Mouse (Mus musculus) kidney, adult 2 months (tissue): ENCODE measurements around the gene Lrrc8c. TPM values are rescaled to one million over a fixed set of nuclear protein-coding genes. Genes with fewer than 3 reads are reported as not detected.

Experiments used
- DNase-seq: peaks from one replicate; pipeline ENCODE4 v3.0.0; 2021
- H3K27ac ChIP-seq: fragments of 200-500 bp; 2 replicates; pipeline ENCODE4 v1.5.1; 2012; ENCODE audit warnings: low read depth, low read length, control low read depth, inconsistent platforms; ENCODE audit not compliant: insufficient read depth
- H3K27me3 ChIP-seq: fragments of 200-500 bp; replicated peaks from 2 replicates; pipeline ENCODE4 v1.6.1; 2012; ENCODE audit warnings: mild to moderate bottlenecking, moderate library complexity, low read length, inconsistent platforms; ENCODE audit not compliant: control insufficient read depth, insufficient read depth
- H3K36me3 ChIP-seq: fragments of 200-500 bp; 2 replicates; pipeline ENCODE4 v1.6.1; 2012; ENCODE audit warnings: mild to moderate bottlenecking, moderate library complexity, low read length, inconsistent platforms; ENCODE audit not compliant: control insufficient read depth, insufficient read depth
- H3K4me1 ChIP-seq: fragments of 200-500 bp; 2 replicates; pipeline ENCODE4 v1.6.1; 2011; ENCODE audit warnings: low read length; ENCODE audit not compliant: control insufficient read depth, insufficient read depth
- H3K4me3 ChIP-seq: fragments of 200-500 bp; 2 replicates; pipeline ENCODE4 v1.5.1; 2011; ENCODE audit warnings: mild to moderate bottlenecking, low read depth, low read length, control low read depth; ENCODE audit not compliant: insufficient read depth
- CTCF ChIP-seq: fragments of 200-500 bp; conservative IDR thresholded peaks from 2 replicates; pipeline ENCODE4 v1.5.1; 2011; ENCODE audit warnings: low read depth, mild to moderate bottlenecking, control low read depth, low read length, moderate library complexity, mixed read lengths; ENCODE audit not compliant: insufficient read depth, insufficient read length
- POLR2A ChIP-seq: fragments of 200-500 bp; IDR thresholded peaks from one replicate; pipeline ENCODE4 v1.6.1; 2011; ENCODE audit warnings: low read depth, low read length, control low read depth
- WGBS: fragments of 180-500 bp; shearing (Covaris S2); methylation state at CpG from one replicate; pipeline ENCODE4 v1.1.7; 2018; 5-methylcytosine and 5-hydroxymethylcytosine counted together
- polyA plus RNA-seq: library from polyadenylated mRNA; depleted of rRNA; stranded (reverse); fragments of >200 nt; gene quantifications from 2 replicates; pipeline ENCODE4 v1.2.3, GENCODE M21; 2012

Gene Lrrc8c
- polyA plus RNA-seq, 1 experiment = 13.6 TPM

- WGBS = 92% methylated on average over 2 of the region's 2 CpGs
Observed at GRCm38 (mm10) chr5:105569168-105569567, 50.0 kb downstream of the Lrrc8c start.

DNA sequence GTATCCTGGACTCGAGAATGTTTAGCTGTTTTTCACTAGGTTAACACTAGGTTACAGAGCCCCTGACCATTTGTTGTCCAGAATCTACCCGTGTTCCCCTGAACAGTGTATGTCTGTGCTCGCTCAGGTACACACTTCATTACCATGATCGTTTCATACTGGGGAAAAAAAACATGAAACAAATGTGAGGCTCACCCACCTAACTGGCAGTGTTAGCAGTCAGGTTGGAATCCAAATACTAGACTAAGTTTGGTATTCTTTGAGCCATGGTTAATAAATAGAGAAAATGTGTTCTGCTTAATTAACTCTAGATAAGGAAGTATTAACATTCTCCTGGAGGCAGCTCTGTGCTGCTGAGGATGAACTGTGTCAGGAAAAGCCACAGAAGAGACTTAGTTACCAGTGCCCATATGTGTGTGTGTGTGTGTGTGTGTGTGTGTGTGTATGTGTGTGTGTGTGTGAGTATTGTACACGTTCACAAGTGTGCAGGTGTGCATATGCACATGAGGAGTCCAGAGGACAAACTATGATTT is 53.0 kb downstream of the Lrrc8c start:
- WGBS = 28% methylated on average over 5 of the region's 5 CpGs
- no peak for TF ChIP-seq POLR2A
- Histone ChIP-seq H3K27ac (no peak overlapping the region), H3K4me1 (no peaks in the 10 kb centered on the region), H3K4me3 (no peak overlapping the region), H3K27me3 (no peaks in the 10 kb centered on the region), H3K36me3 (no peaks in the 10 kb centered on the region)
- DNase-seq = no peak

More at GRCm38 (mm10) chr5:105569168-105569567, 50.0 kb downstream of the Lrrc8c start:
- Histone ChIP-seq H3K27me3 (no peaks in the 10 kb centered on the region), H3K4me3 (no peak overlapping the region), H3K36me3 (no peaks in the 10 kb centered on the region), H3K4me1 (no peaks in the 10 kb centered on the region), H3K27ac (no peak overlapping the region)
- TF ChIP-seq POLR2A (no peak), CTCF (no peak)
- no peak for DNase-seq

- H3K4me3 ChIP-seq = no peak overlapping the region
- no peaks in the 10 kb centered on the region for H3K36me3 ChIP-seq
- no peak for DNase-seq
- TF ChIP-seq POLR2A = no peak
- no peak for TF ChIP-seq CTCF
- H3K27me3 ChIP-seq = no peaks in the 10 kb centered on the region
- no peaks in the 10 kb centered on the region for H3K4me1 ChIP-seq
- no peak overlapping the region for H3K27ac ChIP-seq
- 56% methylated on average over 7 of the region's 7 CpGs for WGBS
Observed at GRCm38 (mm10) chr5:105572876-105573275, 53.7 kb downstream of the Lrrc8c start.

DNA sequence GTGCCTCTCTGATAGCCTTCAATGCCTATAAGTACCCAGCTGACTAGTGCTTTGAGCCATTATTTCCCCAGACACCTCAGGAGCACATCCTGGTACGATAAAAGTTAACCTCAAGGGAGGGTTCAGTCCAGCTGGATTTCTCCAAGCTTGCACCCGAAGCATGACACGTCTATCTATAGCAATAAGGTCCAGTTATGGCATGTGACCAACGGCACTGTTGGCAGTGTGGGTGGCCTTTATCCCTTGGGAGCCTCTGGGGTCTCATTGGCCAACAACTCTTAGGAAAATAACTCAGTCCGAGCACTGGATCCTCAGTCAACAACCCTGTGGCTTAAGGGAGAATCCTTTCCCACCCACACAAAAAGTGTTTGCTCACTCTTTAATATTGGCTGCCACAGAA is 55.6 kb downstream of the Lrrc8c start:
- TF ChIP-seq POLR2A = no peak
- TF ChIP-seq CTCF = no peak
- no peaks in the 10 kb centered on the region for H3K36me3 ChIP-seq
- 87% methylated on average over 5 of the region's 5 CpGs for WGBS
- H3K27ac ChIP-seq = no peak overlapping the region
- no peaks in the 10 kb centered on the region for H3K27me3 ChIP-seq
- H3K4me3 ChIP-seq = no peak overlapping the region
- H3K4me1 ChIP-seq = no peaks in the 10 kb centered on the region
- DNase-seq = no peak

GRCm38 (mm10) chr5:105575839-105576238 is 56.7 kb downstream of the Lrrc8c start:
- Histone ChIP-seq H3K27me3 (no peaks in the 10 kb centered on the region), H3K4me3 (no peak overlapping the region), H3K4me1 (no peaks in the 10 kb centered on the region), H3K36me3 (no peaks in the 10 kb centered on the region), H3K27ac (no peak overlapping the region)
- 59% methylated on average over 6 of the region's 6 CpGs for WGBS
- TF ChIP-seq POLR2A (no peak), CTCF (no peak)
- no peak for DNase-seq

GRCm38 (mm10) chr5:105580909-105581308 is 61.7 kb downstream of the Lrrc8c start:
- WGBS = 51% methylated on average over 10 of the region's 10 CpGs
- TF ChIP-seq CTCF (no peak), POLR2A (no peak)
- no peak overlapping the region for H3K4me3 ChIP-seq
- no peak overlapping the region for H3K27ac ChIP-seq
- DNase-seq = peak; percentile 10
- H3K4me1 ChIP-seq = 0 out of 2 replicates have a peak, but pooled peaks cover 3% of the 10 kb centered on the region
- no peaks in the 10 kb centered on the region for H3K36me3 ChIP-seq
- no peaks in the 10 kb centered on the region for H3K27me3 ChIP-seq

DNA sequence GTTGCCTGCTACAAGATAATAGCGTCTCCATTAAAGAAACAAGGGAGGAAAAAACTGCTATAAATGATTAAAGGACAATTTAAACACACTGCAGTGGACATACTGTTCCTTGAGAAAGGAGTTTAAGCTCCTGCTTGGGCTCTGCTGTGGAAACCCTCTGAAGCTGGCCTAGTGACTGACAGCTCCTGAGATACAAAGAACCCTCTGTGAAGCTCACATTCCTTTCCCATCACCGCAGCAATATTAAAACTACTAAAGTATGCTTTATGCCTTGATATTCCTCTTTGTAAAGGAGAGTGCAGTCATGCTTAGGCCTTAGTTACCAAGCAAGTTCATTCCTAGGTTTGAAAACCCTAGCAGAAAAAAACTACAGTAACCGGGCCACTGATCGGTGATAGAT is 66.7 kb downstream of the Lrrc8c start:
- no peak for DNase-seq
- Histone ChIP-seq H3K4me3 (no peak overlapping the region), H3K27ac (peak overlapping the region; percentile 88), H3K27me3 (no peaks in the 10 kb centered on the region), H3K4me1 (0 out of 2 replicates have a peak, but pooled peaks cover 3% of the 10 kb centered on the region), H3K36me3 (no peaks in the 10 kb centered on the region)
- TF ChIP-seq CTCF (no peak), POLR2A (no peak)
- WGBS = 65% methylated on average over 4 of the region's 4 CpGs

DNA sequence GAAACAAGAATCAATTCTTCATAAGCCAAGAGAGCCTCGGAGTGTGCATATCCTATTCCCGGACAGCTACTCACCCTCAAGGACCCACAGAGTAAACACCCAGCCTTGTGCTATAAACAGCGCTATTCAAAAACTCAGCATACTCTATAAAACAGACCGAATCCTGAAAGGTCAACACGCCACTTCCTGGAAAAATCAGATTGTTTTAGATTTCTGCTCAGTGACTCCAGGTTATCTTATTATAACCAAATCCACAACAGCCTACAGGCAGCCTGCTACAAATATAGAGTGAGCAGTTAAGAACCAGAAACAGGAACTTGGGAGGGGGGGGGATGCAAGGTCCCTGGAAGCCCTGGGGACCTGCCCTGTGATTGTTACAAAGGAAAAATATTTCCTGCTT is 67.5 kb downstream of the Lrrc8c start:
- H3K4me1 ChIP-seq = 0 out of 2 replicates have a peak, but pooled peaks cover 3% of the 10 kb centered on the region
- no peaks in the 10 kb centered on the region for H3K36me3 ChIP-seq
- 50% methylated on average over 5 of the region's 5 CpGs for WGBS
- H3K27me3 ChIP-seq = no peaks in the 10 kb centered on the region
- H3K4me3 ChIP-seq = no peak overlapping the region
- DNase-seq = peak; percentile 77
- TF ChIP-seq POLR2A (no peak), CTCF (no peak)
- no peak overlapping the region; the same call in 1 of the 2 replicates for H3K27ac ChIP-seq
